Mouse (Mus musculus) liver, adult 2 months (tissue): ENCODE data around the gene Flt1. TPM values are rescaled to one million over a fixed set of nuclear protein-coding genes. Genes with fewer than 3 reads are reported as not detected.

Experiments used
- DNase-seq: peaks from one replicate; pipeline ENCODE4 v3.0.0-alpha.2; 2011; ENCODE audit warnings: low read depth, low spot score; ENCODE audit errors: extremely low read depth
- H3K27ac ChIP-seq: fragments of 200-500 bp; replicated peaks from 2 replicates; pipeline ENCODE4 v1.5.1; 2012; ENCODE audit warnings: low read depth, mild to moderate bottlenecking, control low read depth, inconsistent platforms, low read length; ENCODE audit not compliant: insufficient read depth
- H3K27me3 ChIP-seq: fragments of 200-500 bp; 2 replicates; pipeline ENCODE4 v1.6.1; 2012; ENCODE audit warnings: mild to moderate bottlenecking, moderate library complexity, low read length, inconsistent platforms; ENCODE audit not compliant: control insufficient read depth, insufficient read depth
- H3K36me3 ChIP-seq: fragments of 200-500 bp; 2 replicates; pipeline ENCODE4 v1.6.1; 2012; ENCODE audit warnings: low read length, inconsistent platforms; ENCODE audit not compliant: control insufficient read depth, insufficient read depth
- H3K4me1 ChIP-seq: fragments of 200-500 bp; 2 replicates; pipeline ENCODE4 v1.6.1; 2011; ENCODE audit warnings: low read length; ENCODE audit not compliant: control insufficient read depth, insufficient read depth
- H3K4me3 ChIP-seq: fragments of 200-500 bp; 2 replicates; pipeline ENCODE4 v1.5.1; 2011; ENCODE audit warnings: low read depth, mild to moderate bottlenecking, control low read depth, low read length, moderate library complexity; ENCODE audit not compliant: insufficient read depth
- H3K79me2 ChIP-seq: fragments of 200-500 bp; 2 replicates; pipeline ENCODE4 v1.6.1; 2012; ENCODE audit warnings: inconsistent platforms, mild to moderate bottlenecking, low read length, moderate library complexity; ENCODE audit not compliant: control insufficient read depth, insufficient read depth
- H3K9ac ChIP-seq: fragments of 200-500 bp; 2 replicates; pipeline ENCODE4 v1.6.1; 2012; ENCODE audit warnings: low read depth, mild to moderate bottlenecking, control low read depth, inconsistent platforms, low read length
- CTCF ChIP-seq: fragments of 200-500 bp; IDR thresholded peaks from 2 replicates; pipeline ENCODE4 v1.5.1; 2011; ENCODE audit warnings: low read depth, low read length, control low read depth
- POLR2A ChIP-seq: fragments of 200-500 bp; IDR thresholded peaks from 2 replicates; pipeline ENCODE4 v1.6.1; 2011; ENCODE audit warnings: low read length, control low read depth; ENCODE audit not compliant: insufficient read depth; ENCODE audit errors: extremely low read depth
- WGBS: fragments of 180-500 bp; shearing (Covaris S2); methylation state at CpG from one replicate; pipeline ENCODE4 v1.1.7; 2018; 5-methylcytosine and 5-hydroxymethylcytosine counted together
- polyA plus RNA-seq: library from polyadenylated mRNA; depleted of rRNA; stranded (reverse); fragments of >200 nt; gene quantifications from 2 replicates; pipeline ENCODE4 v1.2.3, GENCODE M21; 2012
- total RNA-seq: library from RNA; depleted of rRNA; stranded (reverse); fragments of >200 nt; gene quantifications from 2 replicates; pipeline ENCODE4 v1.2.3, GENCODE M21; 2014

Gene Flt1
- total and polyA plus RNA-seq, 2 experiments = 1.3 to 4.8 TPM

GRCm38 (mm10) chr5:147630426-147631290 lies 95.2 kb downstream of the Flt1 start:
- H3K4me1 ChIP-seq = 0 out of 2 replicates have a peak, but pooled peaks cover 2% of the 10 kb centered on the region
- 0 out of 2 replicates have a peak overlapping the region, but pooled peaks have one; percentile 21 for H3K9ac ChIP-seq
- peak overlapping the region; percentile 73 for H3K27ac ChIP-seq
- H3K27me3 ChIP-seq = no peaks in the 10 kb centered on the region
- no peak overlapping the region for H3K4me3 ChIP-seq
- peak; percentile 7 for DNase-seq
- TF ChIP-seq CTCF (no peak), POLR2A (no peak)
- 73% methylated on average over 17 of the region's 17 CpGs for WGBS
- no peaks in the 10 kb centered on the region for H3K36me3 ChIP-seq
- no peaks in the 10 kb centered on the region for H3K79me2 ChIP-seq

DNA sequence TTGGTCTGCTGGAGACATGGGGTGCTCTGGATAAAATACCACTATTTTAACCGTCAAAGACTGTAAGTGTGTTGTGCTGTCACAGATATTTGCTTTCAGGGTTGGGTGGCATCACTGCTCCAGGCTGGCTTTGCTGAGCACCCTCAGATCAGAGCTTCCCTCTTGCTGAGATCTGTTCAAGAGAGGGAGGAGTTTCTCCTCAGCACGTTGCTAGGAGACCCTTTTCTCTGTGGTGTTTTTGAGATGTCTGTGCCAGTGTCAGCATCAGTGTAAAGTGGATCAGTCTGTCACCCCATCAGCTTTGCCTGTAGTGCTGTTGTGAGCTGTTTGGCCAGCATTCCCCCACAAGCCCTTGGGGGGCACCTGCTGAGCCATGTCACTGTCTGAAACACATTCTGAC lies 98.9 kb downstream of the Flt1 start:
- Histone ChIP-seq H3K27ac (no peak overlapping the region), H3K4me3 (no peak overlapping the region), H3K36me3 (no peaks in the 10 kb centered on the region), H3K27me3 (no peaks in the 10 kb centered on the region), H3K9ac (no peak overlapping the region), H3K4me1 (0 out of 2 replicates have a peak, but pooled peaks cover 2% of the 10 kb centered on the region), H3K79me2 (no peaks in the 10 kb centered on the region)
- 67% methylated on average over 2 of the region's 2 CpGs for WGBS
- DNase-seq = no peak
- TF ChIP-seq POLR2A = no peak
- no peak for TF ChIP-seq CTCF

- H3K4me3 ChIP-seq = no peak overlapping the region
- H3K27ac ChIP-seq = no peak overlapping the region
- H3K36me3 ChIP-seq = no peaks in the 10 kb centered on the region
- H3K4me1 ChIP-seq = no peaks in the 10 kb centered on the region
- H3K9ac ChIP-seq = no peak overlapping the region
- WGBS = 38% methylated on average over 10 of the region's 10 CpGs
- DNase-seq = no peak
- H3K79me2 ChIP-seq = no peaks in the 10 kb centered on the region
- H3K27me3 ChIP-seq = no peaks in the 10 kb centered on the region
- TF ChIP-seq CTCF (no peak), POLR2A (no peak)
Measured at GRCm38 (mm10) chr5:147623747-147624146, 102.1 kb downstream of the Flt1 start.

DNA sequence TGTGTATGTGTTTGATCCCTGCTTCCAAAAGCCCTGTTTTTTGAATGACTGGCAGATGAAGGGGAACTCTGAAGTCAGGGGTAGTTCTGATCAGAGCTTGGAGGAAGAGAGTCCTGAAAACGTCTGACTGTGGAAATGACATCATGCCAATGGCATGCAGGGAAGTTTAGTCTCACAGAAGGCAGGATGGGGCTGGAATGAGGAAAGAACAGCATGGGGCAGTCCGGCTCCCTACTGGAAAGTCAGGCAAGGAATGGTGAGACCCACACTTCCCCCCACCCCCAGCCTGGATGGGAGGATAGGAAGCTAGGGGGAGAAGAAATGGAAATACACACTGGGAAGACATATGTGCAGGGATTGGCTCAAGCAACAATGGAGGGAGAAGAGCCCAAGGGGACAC lies 105.6 kb downstream of the Flt1 start:
- no peaks in the 10 kb centered on the region for H3K36me3 ChIP-seq
- TF ChIP-seq POLR2A (no peak), CTCF (no peak)
- H3K79me2 ChIP-seq = no peaks in the 10 kb centered on the region
- H3K4me1 ChIP-seq = no peaks in the 10 kb centered on the region
- no peak for DNase-seq
- H3K4me3 ChIP-seq = no peak overlapping the region
- H3K27me3 ChIP-seq = no peaks in the 10 kb centered on the region
- no peak overlapping the region for H3K9ac ChIP-seq
- 23% methylated on average over 2 of the region's 2 CpGs for WGBS
- no peak overlapping the region for H3K27ac ChIP-seq

GRCm38 (mm10) chr5:147618243-147618642 lies 107.6 kb downstream of the Flt1 start:
- H3K9ac ChIP-seq = no peak overlapping the region
- no peak for DNase-seq
- no peak overlapping the region for H3K4me3 ChIP-seq
- no peak overlapping the region for H3K27ac ChIP-seq
- TF ChIP-seq CTCF (no peak), POLR2A (no peak)
- no peaks in the 10 kb centered on the region for H3K4me1 ChIP-seq
- H3K36me3 ChIP-seq = no peaks in the 10 kb centered on the region
- H3K27me3 ChIP-seq = no peaks in the 10 kb centered on the region
- WGBS = 82% methylated on average over 10 of the region's 10 CpGs
- H3K79me2 ChIP-seq = no peaks in the 10 kb centered on the region

GRCm38 (mm10) chr5:147616450-147616849 lies 109.4 kb downstream of the Flt1 start:
- no peaks in the 10 kb centered on the region for H3K36me3 ChIP-seq
- 74% methylated on average over 3 of the region's 3 CpGs for WGBS
- no peak overlapping the region for H3K27ac ChIP-seq
- H3K79me2 ChIP-seq = no peaks in the 10 kb centered on the region
- TF ChIP-seq POLR2A (no peak), CTCF (no peak)
- no peaks in the 10 kb centered on the region for H3K27me3 ChIP-seq
- no peak for DNase-seq
- H3K9ac ChIP-seq = no peak overlapping the region
- no peaks in the 10 kb centered on the region for H3K4me1 ChIP-seq
- H3K4me3 ChIP-seq = no peak overlapping the region
